Mouse (Mus musculus): ENCODE measurements around the gene Svs6. TPM values are rescaled to one million over a fixed set of nuclear protein-coding genes. Genes with fewer than 3 reads are reported as not detected.

The Svs6 gene
- not detected in 4 replicates for total RNA-seq (2023; ENCODE audit: inconsistent age)

DNA sequence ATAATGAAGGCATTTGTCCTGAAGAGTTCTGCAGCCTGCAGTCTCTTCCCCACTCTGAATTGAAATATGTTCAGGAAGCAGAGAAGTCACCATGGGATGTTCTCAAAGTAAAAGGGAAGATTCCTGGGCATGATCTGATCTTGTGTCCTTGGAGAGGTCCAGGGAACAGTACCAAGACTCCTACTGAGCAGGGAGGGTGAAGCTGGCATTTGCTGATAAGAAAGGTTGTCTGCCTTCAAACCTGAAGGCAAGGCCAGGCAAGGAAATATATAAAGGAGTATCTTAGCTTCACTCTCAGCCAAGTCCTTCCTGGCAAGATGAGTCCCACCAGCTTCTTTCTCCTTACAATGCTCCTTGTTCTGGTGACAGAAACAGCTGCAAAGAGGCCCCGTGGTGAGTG lies at the start of gene Svs6:
Gene Svs6, plus strand, starts transcription at position 301 of the 400 bp plus-strand sequence.

DNA sequence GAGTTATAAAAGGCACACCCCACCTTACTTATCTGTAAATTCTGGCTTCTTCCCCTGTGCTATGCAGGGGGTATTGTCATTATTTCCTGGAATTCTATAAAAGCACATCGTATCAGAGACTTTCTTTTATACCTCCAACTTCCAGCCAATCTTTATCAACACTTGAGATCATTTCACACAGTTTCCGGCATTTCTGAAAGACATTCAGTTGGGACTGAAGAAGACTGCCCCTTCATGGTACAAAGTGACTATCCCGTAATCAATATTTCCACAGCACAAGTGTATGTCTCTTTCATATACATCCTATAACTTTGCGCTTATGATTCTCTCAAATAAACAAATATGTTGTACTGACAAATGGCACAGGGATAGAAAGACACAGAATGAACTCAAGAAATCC lies 38.2 kb upstream of the Svs6 start, which contains the start of gene Svs4:
Gene Svs4, minus strand, starts transcription at position 101 of the 400 bp plus-strand sequence.

DNA sequence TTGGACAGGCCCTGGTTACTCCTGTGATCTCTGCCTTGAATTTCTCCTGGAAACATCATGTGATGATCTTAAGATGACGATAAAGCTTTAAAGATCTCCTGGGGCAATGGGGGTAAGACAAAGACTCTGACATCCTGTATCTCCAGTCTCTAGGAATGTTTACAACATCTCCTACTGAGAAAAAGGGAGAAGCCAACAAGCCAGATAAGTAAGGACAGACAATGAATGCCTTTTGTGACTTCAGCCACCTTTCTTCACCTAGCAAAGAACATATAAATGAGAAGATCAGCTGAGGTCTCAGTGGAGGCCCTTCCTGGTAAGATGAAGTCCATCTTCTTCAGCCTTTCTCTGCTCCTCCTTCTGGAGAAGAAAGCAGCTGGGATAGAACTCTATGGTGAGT lies 27.6 kb upstream of the Svs6 start, which contains the start of gene Svs3a:
Gene Svs3a, plus strand, starts transcription at position 301 of the 400 bp plus-strand sequence.

DNA sequence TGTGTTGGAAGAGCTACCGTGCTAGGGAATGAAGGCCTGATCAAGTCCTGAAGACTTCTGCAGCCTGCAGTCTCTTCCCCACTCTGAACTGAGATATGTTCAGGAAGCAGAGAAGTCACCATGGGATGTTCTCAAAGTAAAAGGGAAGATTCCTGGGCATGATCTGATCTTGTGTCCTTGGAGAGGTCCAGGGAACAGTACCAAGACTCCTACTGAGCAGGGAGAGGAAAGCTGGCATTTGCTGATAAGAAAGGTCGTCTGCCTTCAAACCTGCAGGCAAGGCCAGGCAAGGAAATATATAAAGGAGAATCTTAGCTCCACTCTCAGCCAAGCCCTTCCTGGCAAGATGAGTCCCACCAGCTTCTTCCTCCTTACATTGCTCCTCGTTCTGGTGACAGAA lies 15.9 kb downstream of the Svs6 start, which contains the start of gene Svs5:
Gene Svs5, plus strand, starts transcription at position 301 of the 400 bp plus-strand sequence.

Other genes starting within 250 kb of the Svs6 start
- gene Stk4, start 246.4 kb upstream of the Svs6 start, total RNA-seq (2023; ENCODE audit: inconsistent age): 199 to 244 TPM (median 233 TPM) in 4 replicates
- gene Tomm34, start 245.6 kb upstream of the Svs6 start, total RNA-seq (2023; ENCODE audit: inconsistent age): 76.7 to 79.8 TPM (median 78.3 TPM) in 4 replicates
- not detected in 4 replicates for gene Kcns1, start 145.6 kb upstream of the Svs6 start, total RNA-seq (2023; ENCODE audit: inconsistent age)
- gene Wfdc5, start 134.0 kb upstream of the Svs6 start, total RNA-seq (2023; ENCODE audit: inconsistent age): not detected in 4 replicates
- gene Wfdc12, start 126.1 kb upstream of the Svs6 start, total RNA-seq (2023; ENCODE audit: inconsistent age): not detected in 4 replicates
- gene Wfdc15a, start 116.6 kb upstream of the Svs6 start, total RNA-seq (2023; ENCODE audit: inconsistent age): not detected in 4 replicates
- gene Wfdc15b, start 95.1 kb upstream of the Svs6 start, total RNA-seq (2023; ENCODE audit: inconsistent age): not detected in 4 replicates
- gene Svs2, start 78.3 kb upstream of the Svs6 start, total RNA-seq (2023; ENCODE audit: inconsistent age): not detected in 4 replicates
- not detected in 4 replicates for gene Svs3b, start 60.1 kb upstream of the Svs6 start, total RNA-seq (2023; ENCODE audit: inconsistent age)
- gene Svs4, start 38.3 kb upstream of the Svs6 start, total RNA-seq (2023; ENCODE audit: inconsistent age): not detected in 4 replicates
- gene Svs3a, start 27.5 kb upstream of the Svs6 start, total RNA-seq (2023; ENCODE audit: inconsistent age): not detected in 4 replicates
- 1.7 TPM in 1 of 4 replicates, not detected in the others for gene Svs5, start 16.0 kb downstream of the Svs6 start, total RNA-seq (2023; ENCODE audit: inconsistent age)
- gene Slpi, start 72.3 kb downstream of the Svs6 start, total RNA-seq (2023; ENCODE audit: inconsistent age): 6.4 to 8.2 TPM (median 6.7 TPM) in 4 replicates
- gene Rbpjl, start 86.4 kb downstream of the Svs6 start, total RNA-seq (2023; ENCODE audit: inconsistent age): 0.24 to 0.69 TPM (median 0.34 TPM) in 4 replicates
- 0.35 to 0.83 TPM (median 0.39 TPM) in 3 of 4 replicates, not detected in the other for gene Matn4, start 88.4 kb downstream of the Svs6 start, total RNA-seq (2023; ENCODE audit: inconsistent age)
- 173 to 196 TPM (median 177 TPM) in 4 replicates for gene Sdc4, start 127.1 kb downstream of the Svs6 start, total RNA-seq (2023; ENCODE audit: inconsistent age)
- 52.1 to 63.2 TPM (median 59.2 TPM) in 4 replicates for gene Sys1, start 140.2 kb downstream of the Svs6 start, total RNA-seq (2023; ENCODE audit: inconsistent age)
- 2.1 to 5.1 TPM in 2 of 4 replicates, not detected in the others for gene Gm20458, start 144.2 kb downstream of the Svs6 start, total RNA-seq (2023; ENCODE audit: inconsistent age)
- gene Trp53tg5, start 157.0 kb downstream of the Svs6 start, total RNA-seq (2023; ENCODE audit: inconsistent age): not detected in 4 replicates
- gene Dbndd2, start 169.4 kb downstream of the Svs6 start, total RNA-seq (2023; ENCODE audit: inconsistent age): 5.2 to 7.2 TPM (median 6.9 TPM) in 4 replicates
- 69.4 to 79.5 TPM (median 75.7 TPM) in 4 replicates for gene Pigt, start 180.8 kb downstream of the Svs6 start, total RNA-seq (2023; ENCODE audit: inconsistent age)
- gene Wfdc2, start 245.7 kb downstream of the Svs6 start, total RNA-seq (2023; ENCODE audit: inconsistent age): not detected in 4 replicates